Mouse (Mus musculus) heart, embryonic 11.5 days (tissue): ENCODE measurements around the gene Fam57a. TPM values are rescaled to one million over a fixed set of nuclear protein-coding genes. Genes with fewer than 3 reads are reported as not detected.

ENCODE experiments used
- ATAC-seq: fragments of 200-750 bp; cut with Nextera tagmentation; replicated peaks from 2 replicates; pipeline ENCODE4 v1.8.0; 2017; ENCODE audit warnings: moderate library complexity; ENCODE audit not compliant: insufficient number of reproducible peaks, low FRiP score, low TSS enrichment
- H3K27ac ChIP-seq: fragments of 300-500 bp; sonication (generic); 2 replicates; pipeline ENCODE4 v1.5.1; 2014; ENCODE audit warnings: mild to moderate bottlenecking, low read depth, low read length
- H3K27me3 ChIP-seq: fragments of 300-500 bp; sonication (generic); 2 replicates; pipeline ENCODE4 v1.6.1; 2014; ENCODE audit warnings: mild to moderate bottlenecking, low read length, mixed read lengths; ENCODE audit not compliant: control insufficient read depth, insufficient read depth
- H3K36me3 ChIP-seq: fragments of 300-500 bp; sonication (generic); 2 replicates; pipeline ENCODE4 v1.6.1; 2014; ENCODE audit warnings: mild to moderate bottlenecking, low read length, moderate library complexity, mixed read lengths; ENCODE audit not compliant: control insufficient read depth, insufficient read depth
- H3K4me1 ChIP-seq: fragments of 300-500 bp; sonication (generic); 2 replicates; pipeline ENCODE4 v1.6.1; 2014; ENCODE audit warnings: low read length; ENCODE audit not compliant: control insufficient read depth, insufficient read depth
- H3K4me2 ChIP-seq: fragments of 300-500 bp; sonication (generic); 2 replicates; pipeline ENCODE4 v1.6.1; 2014; ENCODE audit warnings: mild to moderate bottlenecking, moderate library complexity
- H3K4me3 ChIP-seq: fragments of 300-500 bp; sonication (generic); 2 replicates; pipeline ENCODE4 v1.5.1; 2014; ENCODE audit warnings: low read depth, low read length
- H3K9ac ChIP-seq: fragments of 300-500 bp; sonication (generic); 2 replicates; pipeline ENCODE4 v1.6.1; 2014; ENCODE audit warnings: mild to moderate bottlenecking, low read depth, low read length, moderate library complexity
- H3K9me3 ChIP-seq: fragments of 300-500 bp; sonication (generic); replicated peaks from 2 replicates; pipeline ENCODE4 v1.6.1; 2016; ENCODE audit warnings: low read length; ENCODE audit not compliant: control insufficient read depth
- WGBS: fragments of 180-500 bp; shearing (Covaris S2); extraction: QIAGEN DNeasy Blood & Tissue Kit; methylation state at CpG from one replicate; pipeline ENCODE4 v1.1.7; 2014; ENCODE audit not compliant: insufficient replicate concordance; 5-methylcytosine and 5-hydroxymethylcytosine counted together
- polyA plus RNA-seq: library from polyadenylated mRNA; unstranded; fragments of >200 nt; fragmentation: Nextera tagmentation; extraction: Ambion mirVana; gene quantifications from 2 replicates; pipeline ENCODE4 v1.2.1, GENCODE M21; 2014

Gene Fam57a
- polyA plus RNA-seq, 1 experiment from 2014 or later: 31.2 TPM

DNA sequence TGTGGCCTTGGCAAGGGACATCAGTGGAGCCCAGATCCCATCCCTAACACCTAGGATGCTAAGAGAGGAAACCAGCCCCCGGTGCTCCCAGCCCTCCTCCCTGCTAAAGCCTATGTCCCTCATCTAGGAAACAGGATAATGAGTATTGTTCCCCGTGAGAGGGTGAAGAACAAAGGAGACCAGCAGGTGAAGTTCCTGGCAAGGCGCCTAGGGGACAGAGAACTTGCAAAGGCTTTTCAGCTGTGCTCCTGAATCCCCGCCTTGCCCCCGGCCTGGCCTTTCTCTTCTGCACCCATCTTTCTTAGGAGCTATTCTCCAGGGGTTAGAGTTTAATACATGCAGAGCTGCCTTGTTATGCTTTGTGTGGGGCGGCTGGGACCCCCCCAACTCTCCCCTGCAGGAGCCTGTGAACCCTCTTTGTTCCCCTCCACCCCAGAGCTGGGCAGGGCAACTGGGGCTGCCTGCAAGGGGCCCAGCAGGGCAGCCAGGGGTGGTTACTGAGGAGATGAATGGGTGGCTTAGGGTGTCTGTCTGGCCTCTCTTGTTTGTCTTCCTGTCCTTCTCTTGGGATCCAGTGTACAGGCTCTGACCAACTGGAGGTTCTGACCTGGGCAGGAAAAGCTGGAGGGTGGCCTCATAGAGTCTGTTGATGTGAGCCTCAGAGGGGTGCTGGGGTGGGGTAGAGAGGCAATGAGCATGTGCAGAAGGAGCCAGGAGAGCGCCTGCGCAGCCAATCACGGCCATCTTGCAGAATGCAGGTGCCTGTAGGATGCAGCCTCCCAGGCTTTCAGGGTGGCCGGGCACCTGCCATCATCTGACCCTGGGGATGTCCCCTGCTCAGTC is 81.0 kb downstream of the Fam57a start:
- Histone ChIP-seq H3K4me2 (no peak overlapping the region), H3K4me3 (no peak overlapping the region), H3K9me3 (no peaks in the 10 kb centered on the region), H3K36me3 (no peaks in the 10 kb centered on the region; the same call in 1 of the 2 replicates), H3K27me3 (no peaks in the 10 kb centered on the region), H3K4me1 (peaks cover 6% of the 10 kb centered on the region), H3K27ac (no peak overlapping the region), H3K9ac (no peak overlapping the region)
- ATAC-seq: no peak
- WGBS: 74% methylated on average over 10 of the region's 10 CpGs

DNA sequence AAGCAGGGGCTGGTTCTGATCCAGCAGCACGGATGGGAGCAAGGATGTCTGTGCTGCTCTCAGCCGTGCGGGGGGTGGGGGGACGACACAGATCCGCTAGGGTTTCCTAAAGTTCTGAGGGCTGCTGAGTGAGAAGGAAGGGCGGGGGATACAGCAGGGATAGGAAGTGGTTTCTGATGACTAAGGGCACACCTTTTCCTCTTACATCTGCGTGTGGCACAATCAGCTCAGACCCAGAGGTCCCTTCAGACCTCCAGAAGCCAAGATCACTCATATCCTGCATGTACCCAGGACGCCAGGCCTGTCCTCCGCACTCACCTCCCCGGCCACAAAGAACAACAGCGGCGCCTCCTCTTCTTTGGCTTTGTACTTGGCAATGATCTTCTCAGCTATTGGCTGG is 81.8 kb downstream of the Fam57a start:
- no peak overlapping the region for H3K27ac ChIP-seq
- no peaks in the 10 kb centered on the region for H3K27me3 ChIP-seq
- WGBS: 67% methylated on average over 12 of the region's 12 CpGs
- H3K36me3 ChIP-seq: no peaks in the 10 kb centered on the region; the same call in 1 of the 2 replicates
- H3K9ac ChIP-seq: no peak overlapping the region
- no peaks in the 10 kb centered on the region for H3K9me3 ChIP-seq
- no peak overlapping the region for H3K4me3 ChIP-seq
- no peak for ATAC-seq
- H3K4me2 ChIP-seq: no peak overlapping the region
- H3K4me1 ChIP-seq: peaks cover 6% of the 10 kb centered on the region

DNA sequence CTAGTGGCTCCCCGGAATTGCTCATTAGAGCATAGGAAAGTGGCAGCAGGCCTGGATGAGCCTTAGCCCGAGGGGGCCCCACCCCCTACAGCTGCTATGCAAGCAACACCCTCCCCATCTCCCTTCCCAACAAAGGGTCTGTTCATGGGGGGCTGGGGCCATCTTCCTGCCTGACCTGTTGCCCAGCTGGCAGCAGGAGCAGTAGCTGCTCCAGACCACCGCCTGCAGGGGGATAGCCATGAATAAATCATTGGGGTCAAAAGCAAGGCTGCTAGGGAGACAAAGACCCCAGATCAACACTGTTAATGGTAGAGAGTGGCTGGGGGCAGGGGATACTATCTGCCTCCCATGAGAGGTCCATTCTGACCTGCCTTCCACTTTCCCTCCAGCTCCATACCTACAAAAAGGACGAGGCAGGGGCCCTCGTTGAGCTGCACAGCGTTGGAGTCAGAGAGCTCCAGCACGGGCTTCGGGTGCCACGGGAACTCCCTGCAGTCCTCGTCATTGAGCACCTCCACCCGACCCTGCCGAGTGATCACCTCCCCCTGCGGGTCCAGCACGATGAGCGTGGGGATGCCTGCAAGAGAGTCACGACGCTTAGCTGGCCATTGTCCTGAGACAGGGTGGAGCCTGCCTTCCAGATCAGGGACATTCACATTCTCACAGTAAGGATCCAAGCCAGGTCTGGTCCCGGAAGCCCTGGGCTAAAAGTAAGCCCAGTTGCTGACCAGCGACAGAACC is 83.3 kb downstream of the Fam57a start:
- WGBS: 16% methylated on average over 19 of the region's 19 CpGs
- no peak overlapping the region for H3K9ac ChIP-seq
- peak overlapping the region; percentile 14; the same call in 1 of the 2 replicates for H3K4me2 ChIP-seq

More for the DNA sequence above, 83.3 kb downstream of the Fam57a start:
- H3K4me3 ChIP-seq: no peak overlapping the region
- no peak overlapping the region for H3K27ac ChIP-seq
- peaks cover 8% of the 10 kb centered on the region for H3K4me1 ChIP-seq
- no peaks in the 10 kb centered on the region for H3K27me3 ChIP-seq
- no peaks in the 10 kb centered on the region for H3K9me3 ChIP-seq
- H3K36me3 ChIP-seq: no peaks in the 10 kb centered on the region; the same call in 1 of the 2 replicates
- ATAC-seq: no peak

Other genes starting within 250 kb of the Fam57a start
- 4.1 and 5.1 TPM in 2 replicates for gene Rph3al, start 241.2 kb upstream of the Fam57a start, polyA plus RNA-seq
- not detected in 2 replicates for gene 1700016K19Rik, start 179.8 kb upstream of the Fam57a start, polyA plus RNA-seq
- 8.3 and 9.0 TPM in 2 replicates for gene Rflnb, start 151.9 kb upstream of the Fam57a start, polyA plus RNA-seq
- 33.0 and 33.7 TPM in 2 replicates for gene Vps53, start within 50 bp of the Fam57a start, polyA plus RNA-seq
- 0.99 and 1.3 TPM in 2 replicates for gene Dbil5, start 37.9 kb downstream of the Fam57a start, polyA plus RNA-seq
- 25.8 and 34.8 TPM in 2 replicates for gene Gemin4, start 38.0 kb downstream of the Fam57a start, polyA plus RNA-seq
- 21.1 and 21.6 TPM in 2 replicates for gene Mrm3, start 64.0 kb downstream of the Fam57a start, polyA plus RNA-seq
- gene Glod4, start 64.1 kb downstream of the Fam57a start, polyA plus RNA-seq: 128 TPM in 2 replicates
- gene Nxn, start 219.5 kb downstream of the Fam57a start, polyA plus RNA-seq: 21.6 and 24.8 TPM in 2 replicates
- gene Timm22, start 227.3 kb downstream of the Fam57a start, polyA plus RNA-seq: 108 and 110 TPM in 2 replicates